Mouse (Mus musculus) liver, embryonic 12.5 days (tissue): Measurements from ENCODE around the gene Trak1. TPM values are rescaled to one million over a fixed set of nuclear protein-coding genes. Genes with fewer than 3 reads are reported as not detected.

Experiments
- ATAC-seq: fragments of 200-750 bp; cut with Nextera tagmentation; 2 replicates; pipeline ENCODE4 v1.8.0; 2017; ENCODE audit warnings: moderate number of reproducible peaks, mild to moderate bottlenecking, moderate library complexity
- H3K27ac ChIP-seq: fragments of 300-500 bp; sonication (generic); 2 replicates; pipeline ENCODE4 v1.5.1; 2016; ENCODE audit warnings: mild to moderate bottlenecking
- H3K27me3 ChIP-seq: fragments of 300-500 bp; sonication (generic); replicated peaks from 2 replicates; pipeline ENCODE4 v1.6.1; 2016; ENCODE audit warnings: mild to moderate bottlenecking, moderate library complexity
- H3K36me3 ChIP-seq: fragments of 300-500 bp; sonication (generic); 2 replicates; pipeline ENCODE4 v1.6.1; 2016; ENCODE audit warnings: mild to moderate bottlenecking, moderate library complexity
- H3K4me1 ChIP-seq: fragments of 300-500 bp; sonication (generic); 2 replicates; pipeline ENCODE4 v1.6.1; 2016
- H3K4me2 ChIP-seq: fragments of 300-500 bp; sonication (generic); 2 replicates; pipeline ENCODE4 v1.6.1; 2016; ENCODE audit warnings: mild to moderate bottlenecking, moderate library complexity
- H3K4me3 ChIP-seq: fragments of 300-500 bp; sonication (generic); 2 replicates; pipeline ENCODE4 v1.5.1; 2016; ENCODE audit warnings: mild to moderate bottlenecking, moderate library complexity
- H3K9ac ChIP-seq: fragments of 300-500 bp; sonication (generic); 2 replicates; pipeline ENCODE4 v1.6.1; 2016; ENCODE audit warnings: mild to moderate bottlenecking, moderate library complexity
- H3K9me3 ChIP-seq: fragments of 300-500 bp; sonication (generic); replicated peaks from 2 replicates; pipeline ENCODE4 v1.6.1; 2016; ENCODE audit warnings: mild to moderate bottlenecking, moderate library complexity
- WGBS: fragments of 180-500 bp; shearing (Covaris S2); methylation state at CpG from one replicate; pipeline ENCODE4 v1.1.7; 2016; ENCODE audit not compliant: insufficient replicate concordance; 5-methylcytosine and 5-hydroxymethylcytosine counted together
- polyA plus RNA-seq: library from polyadenylated mRNA; unstranded; fragments of >200 nt; fragmentation: Nextera tagmentation; extraction: Ambion mirVana; gene quantifications from 2 replicates; pipeline ENCODE4 v1.2.1, GENCODE M21; 2016

The Trak1 gene
- polyA plus RNA-seq, 1 experiment from 2014 or later = 11.0 TPM

- Histone ChIP-seq H3K27ac (no peak overlapping the region), H3K4me3 (peak overlapping the region; percentile 7; the same call in 1 of the 2 replicates), H3K4me2 (peak overlapping the region; percentile 45; the same call in 1 of the 2 replicates), H3K9me3 (no peaks in the 10 kb centered on the region), H3K4me1 (no peaks in the 10 kb centered on the region), H3K9ac (no peak overlapping the region), H3K36me3 (no peaks in the 10 kb centered on the region), H3K27me3 (peaks cover 72% of the 10 kb centered on the region)
- WGBS = 6% methylated on average over 48 of the region's 48 CpGs
- no peak for ATAC-seq
These were observed 196.9 kb downstream of the Trak1 start for GRCm38 (mm10) chr9:121494006-121494767.

GRCm38 (mm10) chr9:121495529-121495928, 198.2 kb downstream of the Trak1 start, which contains the start of gene Cck:
Gene Cck, minus strand, starts transcription at chr9:121495694.
- 7% methylated on average over 12 of the region's 12 CpGs for WGBS
- no peak for ATAC-seq
- Histone ChIP-seq H3K4me3 (peak within 1 kb of the TSS; percentile 7; the same call in 1 of the 2 replicates), H3K27me3 (peaks cover 67% of the 10 kb centered on the region), H3K36me3 (no peaks in the 10 kb centered on the region), H3K9ac (no peak within 1 kb of the TSS), H3K27ac (no peak within 1 kb of the TSS), H3K9me3 (no peaks in the 10 kb centered on the region), H3K4me2 (no peak within 1 kb of the TSS), H3K4me1 (no peaks in the 10 kb centered on the region)

- no peaks in the 10 kb centered on the region for H3K4me1 ChIP-seq
- H3K9ac ChIP-seq = no peak overlapping the region
- ATAC-seq = no peak
- WGBS = 24% methylated on average over 10 of the region's 10 CpGs
- peaks cover 62% of the 10 kb centered on the region for H3K27me3 ChIP-seq
- no peaks in the 10 kb centered on the region for H3K36me3 ChIP-seq
- no peak overlapping the region for H3K27ac ChIP-seq
- H3K4me2 ChIP-seq = no peak overlapping the region
- no peak overlapping the region for H3K4me3 ChIP-seq
- H3K9me3 ChIP-seq = no peaks in the 10 kb centered on the region
These were observed 198.8 kb downstream of the Trak1 start for GRCm38 (mm10) chr9:121496102-121496501.

- Histone ChIP-seq H3K4me1 (no peaks in the 10 kb centered on the region), H3K36me3 (no peaks in the 10 kb centered on the region), H3K27ac (no peak overlapping the region), H3K27me3 (peaks cover 3% of the 10 kb centered on the region; the same call in 1 of the 2 replicates), H3K9ac (no peak overlapping the region), H3K9me3 (no peaks in the 10 kb centered on the region), H3K4me3 (no peak overlapping the region), H3K4me2 (no peak overlapping the region)
- 74% methylated on average over 8 of the region's 8 CpGs for WGBS
- ATAC-seq = no peak
These were observed 208.0 kb downstream of the Trak1 start for GRCm38 (mm10) chr9:121505346-121505745.

- H3K9ac ChIP-seq = no peak overlapping the region
- H3K4me1 ChIP-seq = no peaks in the 10 kb centered on the region
- ATAC-seq = no peak
- H3K4me3 ChIP-seq = no peak overlapping the region
- WGBS = 48% methylated on average over 8 of the region's 8 CpGs
- H3K9me3 ChIP-seq = no peaks in the 10 kb centered on the region
- H3K27ac ChIP-seq = no peak overlapping the region
- no peak overlapping the region for H3K4me2 ChIP-seq
- peaks cover 3% of the 10 kb centered on the region; the same call in 1 of the 2 replicates for H3K27me3 ChIP-seq
- no peaks in the 10 kb centered on the region for H3K36me3 ChIP-seq
These were observed 209.3 kb downstream of the Trak1 start for GRCm38 (mm10) chr9:121506478-121507180.

GRCm38 (mm10) chr9:121511911-121512310, 214.6 kb downstream of the Trak1 start:
- no peaks in the 10 kb centered on the region for H3K36me3 ChIP-seq
- H3K27me3 ChIP-seq = peaks cover 10% of the 10 kb centered on the region; the same call in 1 of the 2 replicates
- ATAC-seq = no peak
- no peaks in the 10 kb centered on the region for H3K4me1 ChIP-seq
- H3K9me3 ChIP-seq = no peaks in the 10 kb centered on the region
- 59% methylated on average over 4 of the region's 4 CpGs for WGBS
- no peak overlapping the region for H3K27ac ChIP-seq
- no peak overlapping the region for H3K4me2 ChIP-seq
- H3K9ac ChIP-seq = no peak overlapping the region
- no peak overlapping the region for H3K4me3 ChIP-seq

- no peak overlapping the region for H3K9ac ChIP-seq
- WGBS = 68% methylated on average over 5 of the region's 5 CpGs
- no peaks in the 10 kb centered on the region for H3K36me3 ChIP-seq
- H3K4me2 ChIP-seq = no peak overlapping the region
- H3K4me3 ChIP-seq = no peak overlapping the region
- no peak for ATAC-seq
- no peak overlapping the region for H3K27ac ChIP-seq
- H3K4me1 ChIP-seq = no peaks in the 10 kb centered on the region
- H3K27me3 ChIP-seq = peaks cover 11% of the 10 kb centered on the region; the same call in 1 of the 2 replicates
- H3K9me3 ChIP-seq = no peaks in the 10 kb centered on the region
These were observed 217.2 kb downstream of the Trak1 start for GRCm38 (mm10) chr9:121514462-121514861.

GRCm38 (mm10) chr9:121520047-121520446, 222.7 kb downstream of the Trak1 start:
- H3K9me3 ChIP-seq = no peaks in the 10 kb centered on the region
- H3K27ac ChIP-seq = no peak overlapping the region
- no peak for ATAC-seq
- H3K4me1 ChIP-seq = 0 out of 2 replicates have a peak, but pooled peaks cover 3% of the 10 kb centered on the region
- peaks cover 16% of the 10 kb centered on the region; the same call in 1 of the 2 replicates for H3K27me3 ChIP-seq
- H3K36me3 ChIP-seq = no peaks in the 10 kb centered on the region
- no peak overlapping the region for H3K4me2 ChIP-seq
- 59% methylated on average over 5 of the region's 5 CpGs for whole genome bisulfite sequencing
- H3K9ac ChIP-seq = no peak overlapping the region
- H3K4me3 ChIP-seq = no peak overlapping the region

Other genes with a start within 250 kb of the Trak1 start
- gene Ulk4, start 20.3 kb upstream of the Trak1 start, polyA plus RNA-seq = 50.8 and 52.6 TPM in 2 replicates
- gene Cck, start 198.2 kb downstream of the Trak1 start, polyA plus RNA-seq = 1.2 and 1.5 TPM in 2 replicates